Mouse (Mus musculus) small intestine, adult 2 months (tissue): ENCODE results near the gene St7l.

ENCODE experiments used
- CTCF ChIP-seq: fragments of 200-500 bp; IDR thresholded peaks from 2 replicates; pipeline ENCODE4 v1.5.1; 2012; ENCODE audit warnings: low read depth, mild to moderate bottlenecking, control low read depth, inconsistent platforms, low read length, moderate library complexity, mixed read lengths; ENCODE audit not compliant: insufficient replicate concordance, insufficient read length; ENCODE audit errors: extremely low read depth
- POLR2A ChIP-seq: fragments of 200-500 bp; IDR thresholded peaks from 2 replicates; pipeline ENCODE4 v1.6.1; 2012; ENCODE audit warnings: low read depth, mild to moderate bottlenecking, control low read depth, inconsistent platforms, low read length, moderate library complexity

GRCm38 (mm10) chr3:104954137-104954536 lies 90.3 kb downstream of the St7l start:
- no peak for TF ChIP-seq CTCF
- no peak for TF ChIP-seq POLR2A
